Mouse (Mus musculus): Measurements from ENCODE around the gene Btbd35f24. TPM values are rescaled to one million over a fixed set of nuclear protein-coding genes. Genes with fewer than 3 reads are reported as not detected.
"Not testable (repeated sequence)": the region's sequence is repeated elsewhere in the genome, so short reads cannot be mapped to it uniquely, and the experiment has no call there.

The Btbd35f24 gene
- polyA plus RNA-seq (2014; fragmentation: Nextera tagmentation; extraction: Ambion mirVana): not detected in 2 replicates

DNA sequence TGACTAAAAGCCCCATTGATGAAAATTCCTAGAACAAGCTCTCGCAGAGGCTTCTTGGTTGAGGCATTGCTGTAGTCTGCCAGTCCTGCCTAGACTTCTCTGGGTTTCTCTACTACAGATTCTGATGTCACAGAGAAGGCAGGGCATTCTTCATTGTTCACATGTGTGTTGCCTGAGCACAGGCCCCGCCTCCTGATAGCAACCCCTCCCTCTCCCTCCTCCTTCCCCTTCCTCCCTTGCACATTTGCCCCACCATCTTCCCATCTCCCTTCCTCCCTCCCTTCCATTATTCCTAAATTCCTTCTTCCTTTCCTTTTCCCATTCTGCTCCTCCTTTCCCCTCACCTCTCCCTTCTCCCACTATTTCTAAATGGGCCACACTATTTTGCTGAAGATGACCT lies at the start of gene Btbd35f24:
Gene Btbd35f24, minus strand, starts transcription at position 101 of the 400 bp plus-strand sequence.
- ATAC-seq (replicated peaks; ENCODE audit: insufficient number of reproducible peaks, low FRiP score, low TSS enrichment, low read depth); H3K36me3 ChIP-seq (replicated peaks; ENCODE audit: control insufficient read depth, insufficient read depth, low read depth, low read length); H3K4me1 ChIP-seq (ENCODE audit: control insufficient read depth, insufficient read depth, low read length); H3K4me2 ChIP-seq (ENCODE audit: low read depth, low read length); H3K9me3 ChIP-seq (replicated peaks; ENCODE audit: control insufficient read depth, low read length); H3K4me3 ChIP-seq (ENCODE audit: low read depth, low read length); H3K27me3 ChIP-seq (ENCODE audit: control insufficient read depth, insufficient read depth, low read length); H3K27ac ChIP-seq (replicated peaks; ENCODE audit: low read depth, low read length); DNase-seq (ENCODE audit: low spot score); H3K9ac ChIP-seq (replicated peaks; ENCODE audit: low read length): not testable (repeated sequence)
- WGBS: 50% methylated on average over 1 of the region's 2 CpGs

Other genes with a start within 250 kb of the Btbd35f24 start
- not detected in 2 replicates for gene Btbd35f23, start 119.0 kb downstream of the Btbd35f24 start, polyA plus RNA-seq (2014; fragmentation: Nextera tagmentation; extraction: Ambion mirVana)
- gene Btbd35f11, start 247.9 kb upstream of the Btbd35f24 start, polyA plus RNA-seq (2014; fragmentation: Nextera tagmentation; extraction: Ambion mirVana): not detected in 2 replicates

Data from embryonic facial prominence, embryonic 11.5 days (tissue).